Mouse (Mus musculus): ENCODE data around the gene Ift74. TPM values are rescaled to one million over a fixed set of nuclear protein-coding genes. Genes with fewer than 3 reads are reported as not detected.

The Ift74 gene
- 20.1 and 22.0 TPM in 2 replicates for polyA plus RNA-seq (2015; fragmentation: Nextera tagmentation; extraction: Ambion mirVana)

DNA sequence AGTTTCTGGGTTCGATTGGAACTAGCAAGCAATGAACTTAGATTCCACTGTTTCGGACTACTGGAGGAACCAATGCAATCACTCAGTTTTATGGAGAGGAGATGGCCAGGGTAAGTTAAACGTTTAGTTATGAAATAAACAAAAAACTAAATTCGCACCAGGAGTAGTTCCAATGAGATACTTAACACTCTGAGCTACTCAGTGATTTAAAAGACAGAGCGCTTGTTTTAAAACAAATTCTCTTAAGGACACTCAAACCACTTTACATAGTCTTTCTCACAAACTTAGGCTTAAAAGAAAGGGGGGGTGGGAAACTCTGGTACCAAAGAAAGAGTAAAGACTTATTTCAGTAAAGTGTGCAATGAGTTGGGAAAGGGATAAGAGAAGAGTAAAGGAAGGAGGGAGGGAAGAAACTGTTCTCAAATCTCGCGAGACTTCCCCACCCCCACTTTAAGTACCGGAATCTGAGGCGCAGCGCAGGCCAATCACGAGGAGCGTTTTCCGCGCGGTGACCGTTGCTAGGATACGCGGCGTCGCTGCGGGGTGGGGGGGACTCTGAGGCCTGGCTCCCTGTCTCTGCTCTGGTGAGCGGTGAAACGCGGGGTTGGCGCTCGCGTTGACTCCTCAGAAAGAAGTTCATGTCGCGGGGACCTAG, at the start of gene Ift74:
Ift74 (plus strand) TSS at position 520 of the 655 bp plus-strand sequence.
- Histone ChIP-seq H3K27ac (replicated peaks) (peak within 1 kb of the TSS; percentile 82), H3K4me1 (peaks cover 13% of the 10 kb centered on the region; the same call in 1 of the 2 replicates), H3K4me2 (peak within 1 kb of the TSS; percentile 68), H3K9ac (replicated peaks) (peak within 1 kb of the TSS; percentile 68), H3K27me3 (replicated peaks) (no peaks in the 10 kb centered on the region), H3K36me3 (no peaks in the 10 kb centered on the region), H3K9me3 (replicated peaks) (no peaks in the 10 kb centered on the region), H3K4me3 (replicated peaks) (peak within 1 kb of the TSS; percentile 78)
- peak; percentile 100 for ATAC-seq (ENCODE audit: low FRiP score)
- WGBS, result 1% methylated on average over 29 of the region's 29 CpGs

GRCm38 (mm10) chr4:94572677-94573076, 41.6 kb upstream of the Ift74 start:
- H3K4me1 ChIP-seq, result no peaks in the 10 kb centered on the region
- WGBS, result 95% methylated on average over 4 of the region's 4 CpGs
- ATAC-seq (ENCODE audit: low FRiP score), result no peak
- H3K36me3 ChIP-seq, result peaks cover 43% of the 10 kb centered on the region
- no peak overlapping the region for H3K4me3 ChIP-seq (replicated peaks)
- no peak overlapping the region for H3K27ac ChIP-seq (replicated peaks)
- no peaks in the 10 kb centered on the region for H3K27me3 ChIP-seq (replicated peaks)
- H3K9ac ChIP-seq (replicated peaks), result no peak overlapping the region
- no peak overlapping the region for H3K4me2 ChIP-seq
- no peaks in the 10 kb centered on the region for H3K9me3 ChIP-seq (replicated peaks)

- H3K9me3 ChIP-seq (replicated peaks), result no peaks in the 10 kb centered on the region
- 81% methylated on average over 4 of the region's 4 CpGs for WGBS
- H3K4me2 ChIP-seq, result no peak overlapping the region
- no peaks in the 10 kb centered on the region for H3K4me1 ChIP-seq
- no peak overlapping the region for H3K4me3 ChIP-seq (replicated peaks)
- no peak overlapping the region for H3K9ac ChIP-seq (replicated peaks)
- no peaks in the 10 kb centered on the region for H3K27me3 ChIP-seq (replicated peaks)
- H3K36me3 ChIP-seq, result no peaks in the 10 kb centered on the region
- no peak for ATAC-seq (ENCODE audit: low FRiP score)
- no peak overlapping the region for H3K27ac ChIP-seq (replicated peaks)
These were observed 22.4 kb upstream of the Ift74 start for GRCm38 (mm10) chr4:94591765-94592381.

DNA sequence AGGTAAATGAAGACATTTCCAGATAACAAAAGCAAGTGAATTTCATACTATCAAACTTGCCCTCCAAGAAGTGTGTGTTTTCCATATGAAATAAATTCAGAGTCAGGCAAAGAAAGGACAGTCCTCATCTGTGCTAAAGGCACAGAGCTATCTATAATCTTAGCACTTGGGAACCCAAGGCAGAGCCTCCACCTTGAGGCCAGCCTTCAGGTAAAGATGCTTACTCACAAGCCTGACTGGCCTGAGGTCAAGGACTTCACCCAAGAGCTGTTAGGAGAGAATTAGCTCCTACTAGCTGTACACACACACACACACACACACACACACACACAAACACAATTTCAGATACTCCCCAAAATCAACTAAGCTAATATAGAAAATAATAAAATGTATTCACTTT, 21.6 kb upstream of the Ift74 start:
- no peak overlapping the region for H3K27ac ChIP-seq (replicated peaks)
- no peaks in the 10 kb centered on the region for H3K4me1 ChIP-seq
- ATAC-seq (ENCODE audit: low FRiP score), result no peak
- no peak overlapping the region for H3K4me3 ChIP-seq (replicated peaks)
- H3K9me3 ChIP-seq (replicated peaks), result no peaks in the 10 kb centered on the region
- H3K9ac ChIP-seq (replicated peaks), result no peak overlapping the region
- no peak overlapping the region for H3K4me2 ChIP-seq
- no peaks in the 10 kb centered on the region for H3K27me3 ChIP-seq (replicated peaks)
- no peaks in the 10 kb centered on the region for H3K36me3 ChIP-seq

- Histone ChIP-seq H3K4me2 (peak overlapping the region; percentile 70), H3K27ac (replicated peaks) (no peak overlapping the region), H3K9ac (replicated peaks) (no peak overlapping the region), H3K36me3 (no peaks in the 10 kb centered on the region), H3K9me3 (replicated peaks) (no peaks in the 10 kb centered on the region), H3K4me3 (replicated peaks) (peak overlapping the region; percentile 6; the same call in 1 of the 2 replicates), H3K27me3 (replicated peaks) (no peaks in the 10 kb centered on the region), H3K4me1 (peaks cover 29% of the 10 kb centered on the region)
- no peak for ATAC-seq (ENCODE audit: low FRiP score)
- WGBS, result 89% methylated on average over 4 of the region's 4 CpGs
These were observed 12.9 kb upstream of the Ift74 start for GRCm38 (mm10) chr4:94601395-94601794.

DNA sequence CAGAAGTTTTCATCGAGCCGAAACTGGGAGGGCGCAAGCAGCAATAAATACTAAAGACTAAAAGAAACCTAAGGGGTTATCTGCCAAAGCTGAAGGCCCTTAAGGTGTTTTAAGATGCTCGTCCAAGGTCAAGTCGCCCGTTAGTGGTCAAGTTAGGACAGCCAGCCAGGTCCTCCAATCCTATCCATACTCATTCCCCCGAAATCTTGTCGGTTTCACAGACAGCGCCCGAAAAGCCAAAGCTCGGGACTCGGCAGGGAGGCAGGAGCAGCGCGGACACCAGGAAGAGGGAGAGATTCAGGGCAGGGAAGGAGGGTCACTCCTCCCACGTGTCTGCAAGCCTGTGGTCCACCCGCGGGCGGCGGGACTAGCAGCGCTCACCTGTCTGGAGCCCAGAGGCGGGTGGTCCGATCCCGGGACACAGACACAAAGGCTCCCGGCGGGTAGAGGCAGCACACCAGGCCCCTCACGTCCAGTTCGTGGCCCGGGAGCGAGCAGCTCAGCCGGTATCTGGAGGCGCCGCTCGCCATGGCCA, 11.7 kb upstream of the Ift74 start:
- ATAC-seq (ENCODE audit: low FRiP score), result no peak; the same call in 1 of the 2 replicates
- H3K36me3 ChIP-seq, result no peaks in the 10 kb centered on the region
- peaks cover 29% of the 10 kb centered on the region for H3K4me1 ChIP-seq
- H3K27ac ChIP-seq (replicated peaks), result peak overlapping the region; percentile 96
- WGBS, result under 1% methylated on average over 33 of the region's 33 CpGs
- H3K4me3 ChIP-seq (replicated peaks), result peak overlapping the region; percentile 89
- H3K4me2 ChIP-seq, result peak overlapping the region; percentile 70
- no peaks in the 10 kb centered on the region for H3K27me3 ChIP-seq (replicated peaks)
- no peaks in the 10 kb centered on the region for H3K9me3 ChIP-seq (replicated peaks)
- H3K9ac ChIP-seq (replicated peaks), result peak overlapping the region; percentile 89

GRCm38 (mm10) chr4:94603031-94603629, 11.2 kb upstream of the Ift74 start, which contains the start of gene Plaa:
Plaa (minus strand) TSS chr4:94603244.
- no peaks in the 10 kb centered on the region for H3K9me3 ChIP-seq (replicated peaks)
- H3K4me1 ChIP-seq, result peaks cover 29% of the 10 kb centered on the region
- peak within 1 kb of the TSS; percentile 89 for H3K9ac ChIP-seq (replicated peaks)
- no peaks in the 10 kb centered on the region for H3K36me3 ChIP-seq
- WGBS, result under 1% methylated on average over 57 of the region's 61 CpGs
- peak; percentile 99 for ATAC-seq (ENCODE audit: low FRiP score)
- H3K4me2 ChIP-seq, result peak within 1 kb of the TSS; percentile 90
- H3K4me3 ChIP-seq (replicated peaks), result peak within 1 kb of the TSS; percentile 89
- peak within 1 kb of the TSS; percentile 96 for H3K27ac ChIP-seq (replicated peaks)
- H3K27me3 ChIP-seq (replicated peaks), result no peaks in the 10 kb centered on the region

GRCm38 (mm10) chr4:94604452-94605019, 9.8 kb upstream of the Ift74 start:
- H3K4me2 ChIP-seq, result no peak overlapping the region
- H3K4me3 ChIP-seq (replicated peaks), result no peak overlapping the region
- H3K36me3 ChIP-seq, result no peaks in the 10 kb centered on the region
- no peaks in the 10 kb centered on the region for H3K27me3 ChIP-seq (replicated peaks)
- H3K4me1 ChIP-seq, result peaks cover 29% of the 10 kb centered on the region
- no peak overlapping the region for H3K9ac ChIP-seq (replicated peaks)
- H3K9me3 ChIP-seq (replicated peaks), result no peaks in the 10 kb centered on the region
- no peak for ATAC-seq (ENCODE audit: low FRiP score)
- WGBS, result 93% methylated on average over 2 of the region's 2 CpGs
- no peak overlapping the region for H3K27ac ChIP-seq (replicated peaks)

DNA sequence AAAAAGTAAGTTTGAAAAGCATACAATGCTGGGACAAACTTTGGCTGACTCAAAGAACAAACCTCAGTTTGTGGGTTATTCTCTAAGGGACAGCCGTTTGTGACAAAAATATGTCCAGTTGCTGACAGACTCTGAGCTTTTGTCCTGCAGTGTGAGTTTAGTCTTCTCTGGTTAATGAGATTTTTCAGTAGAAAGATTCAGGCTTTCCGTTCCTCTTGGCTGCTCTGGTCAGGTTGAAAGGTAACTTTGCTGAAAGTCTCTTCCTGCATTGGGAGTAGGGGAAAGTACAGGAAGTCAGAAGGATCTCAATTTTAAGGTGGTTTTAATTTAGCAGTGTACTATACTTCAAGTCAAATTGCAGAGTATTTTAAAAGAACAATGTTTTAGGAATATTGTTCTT, 8.7 kb upstream of the Ift74 start:
- 94% methylated on average over 2 of the region's 2 CpGs for WGBS
- Histone ChIP-seq H3K4me2 (no peak overlapping the region), H3K4me1 (peaks cover 26% of the 10 kb centered on the region), H3K27ac (replicated peaks) (no peak overlapping the region), H3K4me3 (replicated peaks) (no peak overlapping the region), H3K9ac (replicated peaks) (no peak overlapping the region), H3K36me3 (no peaks in the 10 kb centered on the region), H3K9me3 (replicated peaks) (no peaks in the 10 kb centered on the region), H3K27me3 (replicated peaks) (no peaks in the 10 kb centered on the region)
- no peak for ATAC-seq (ENCODE audit: low FRiP score)

- Histone ChIP-seq H3K36me3 (no peaks in the 10 kb centered on the region), H3K9ac (replicated peaks) (no peak overlapping the region), H3K27me3 (replicated peaks) (no peaks in the 10 kb centered on the region), H3K9me3 (replicated peaks) (no peaks in the 10 kb centered on the region), H3K4me1 (peaks cover 10% of the 10 kb centered on the region; the same call in 1 of the 2 replicates), H3K27ac (replicated peaks) (no peak overlapping the region), H3K4me3 (replicated peaks) (no peak overlapping the region), H3K4me2 (no peak overlapping the region)
- WGBS, result 91% methylated on average over 3 of the region's 3 CpGs
- no peak for ATAC-seq (ENCODE audit: low FRiP score)
These were observed 4.0 kb upstream of the Ift74 start for GRCm38 (mm10) chr4:94610339-94610738.

GRCm38 (mm10) chr4:94614627-94615006, 326 bp downstream of the Ift74 start:
- peak overlapping the region; percentile 68 for H3K9ac ChIP-seq (replicated peaks)
- H3K4me2 ChIP-seq, result peak overlapping the region; percentile 68
- H3K9me3 ChIP-seq (replicated peaks), result no peaks in the 10 kb centered on the region
- peak overlapping the region; percentile 82 for H3K27ac ChIP-seq (replicated peaks)
- peak overlapping the region; percentile 78 for H3K4me3 ChIP-seq (replicated peaks)
- peaks cover 13% of the 10 kb centered on the region; the same call in 1 of the 2 replicates for H3K4me1 ChIP-seq
- no peaks in the 10 kb centered on the region for H3K27me3 ChIP-seq (replicated peaks)
- H3K36me3 ChIP-seq, result no peaks in the 10 kb centered on the region
- WGBS, result under 1% methylated on average over 18 of the region's 18 CpGs
- ATAC-seq (ENCODE audit: low FRiP score), result peak; percentile 72

Data from neural tube, embryonic 15.5 days (tissue).